Mouse (Mus musculus): ENCODE measurements around the gene Nop10.

Gene Nop10

DNA sequence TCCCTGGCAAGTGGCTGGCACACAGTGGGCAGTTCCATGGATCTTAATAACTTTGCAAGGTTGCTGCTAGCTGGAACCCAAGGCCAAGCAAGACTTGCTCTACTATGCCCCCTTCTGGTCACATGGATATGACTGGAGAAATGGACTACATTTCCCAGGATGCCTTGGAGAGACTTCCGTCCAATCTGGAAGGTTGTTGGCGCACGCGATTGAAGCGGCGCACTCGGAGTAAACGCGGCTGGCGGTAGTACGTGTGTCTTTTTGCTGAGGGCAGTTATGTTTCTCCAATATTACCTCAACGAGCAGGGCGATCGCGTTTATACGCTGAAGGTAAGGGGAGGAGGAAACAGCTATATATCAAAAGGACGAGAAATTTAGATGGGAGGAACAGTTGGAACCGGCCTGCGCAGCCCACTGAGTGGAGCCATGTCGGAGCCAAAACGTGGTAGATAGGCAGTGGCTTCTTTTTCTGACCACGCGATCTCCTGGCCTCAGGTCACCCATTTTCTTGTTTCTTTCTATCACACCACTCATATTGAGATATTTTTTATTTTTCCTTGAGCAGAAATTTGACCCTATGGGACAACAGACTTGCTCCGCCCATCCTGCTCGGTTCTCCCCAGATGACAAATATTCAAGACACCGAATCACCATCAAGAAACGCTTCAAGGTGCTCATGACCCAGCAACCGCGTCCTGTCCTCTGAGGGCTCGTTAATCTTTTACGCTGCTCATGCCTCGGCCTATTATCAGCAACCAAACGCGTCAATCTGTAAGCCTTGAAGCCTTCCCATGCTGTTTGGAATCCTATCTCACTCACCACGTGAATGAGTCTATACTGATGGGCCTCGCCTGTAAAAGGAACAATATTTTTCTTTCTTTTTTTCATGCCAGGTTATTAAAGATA, at the start of gene Nop10:
TSS of gene Nop10 (plus strand) at position 179 of the 906 bp plus-strand sequence.
- DNase-seq (ENCODE audit: low spot score), result peak; percentile 83

DNA sequence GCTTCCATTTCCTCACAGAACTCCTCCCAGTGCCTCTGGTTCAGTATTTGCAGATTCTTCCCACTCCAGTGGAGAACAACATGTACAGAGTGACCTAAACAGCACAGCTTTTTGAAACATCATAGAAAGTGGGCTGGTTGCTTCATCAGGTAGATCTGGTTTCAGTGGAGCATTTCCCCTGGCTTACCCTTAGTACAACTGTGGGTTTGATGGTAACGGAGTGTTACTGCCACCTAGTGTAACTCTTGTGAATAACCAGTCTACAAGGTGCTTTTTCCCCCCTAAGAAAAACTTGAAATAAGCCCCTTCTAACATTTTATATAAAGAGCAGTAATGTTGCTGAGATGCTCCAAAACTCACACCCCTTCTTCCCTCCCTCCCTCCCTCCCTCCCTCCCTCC, 45.7 kb upstream of the Nop10 start:
- DNase-seq (ENCODE audit: low spot score), result no peak

DNA sequence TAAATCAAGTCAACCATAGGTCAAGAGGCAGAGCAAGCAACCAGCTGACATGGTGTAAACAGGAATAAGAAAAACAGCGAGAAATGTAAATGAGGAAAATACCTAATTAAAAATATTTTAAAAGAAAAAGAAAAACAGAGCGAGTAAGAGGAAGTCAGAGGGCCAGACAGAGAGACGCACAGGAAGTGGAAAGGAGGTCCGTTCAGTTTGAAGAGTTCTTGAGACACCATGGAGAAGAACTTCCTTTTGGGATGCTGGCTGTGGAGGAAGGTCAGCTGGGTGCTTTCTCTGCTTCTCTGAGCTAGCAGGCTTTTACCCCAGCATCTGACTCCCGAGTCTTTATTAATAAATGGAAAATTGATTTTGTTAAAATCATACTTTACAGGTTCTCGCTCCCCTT, 44.1 kb upstream of the Nop10 start:
- DNase-seq (ENCODE audit: low spot score), result no peak

DNA sequence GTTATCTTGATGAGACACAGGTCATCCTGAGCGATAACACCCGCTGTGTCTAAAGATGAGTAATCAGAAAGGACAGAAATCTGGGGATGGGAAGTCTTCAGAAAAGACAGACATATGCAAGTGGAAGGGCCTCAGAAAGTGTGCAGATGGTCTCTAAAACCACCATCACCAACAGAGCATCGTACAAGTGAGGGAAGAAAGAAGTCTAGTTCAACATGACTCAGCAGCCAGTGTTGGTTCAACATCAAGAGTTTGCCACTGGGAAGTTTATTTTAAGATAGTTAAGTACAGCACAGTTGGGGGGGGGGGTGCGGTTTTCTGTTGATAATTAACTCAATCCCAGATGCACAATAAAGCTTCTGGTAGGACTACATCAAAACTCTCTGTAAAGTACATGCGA, 40.8 kb upstream of the Nop10 start:
- no peak for DNase-seq (ENCODE audit: low spot score)

DNA sequence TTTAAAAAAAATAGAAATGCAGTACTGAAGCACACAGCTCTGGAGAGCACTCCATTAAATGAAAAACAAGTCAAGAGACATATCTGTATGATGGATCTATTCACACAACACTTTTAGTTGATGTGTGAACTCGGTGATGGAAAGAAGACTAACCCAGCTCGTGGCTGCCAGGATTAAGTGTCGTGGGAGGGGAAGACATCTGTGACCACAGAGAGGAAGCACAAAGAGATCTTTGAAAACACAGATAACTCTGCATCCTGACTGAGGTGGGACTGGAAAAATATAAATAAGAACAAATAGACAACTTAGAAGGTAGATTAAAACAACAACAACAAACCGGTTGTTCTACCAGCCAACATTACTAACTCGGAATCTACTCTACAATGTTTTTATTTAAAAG, 39.1 kb upstream of the Nop10 start:
- DNase-seq (ENCODE audit: low spot score), result no peak

DNA sequence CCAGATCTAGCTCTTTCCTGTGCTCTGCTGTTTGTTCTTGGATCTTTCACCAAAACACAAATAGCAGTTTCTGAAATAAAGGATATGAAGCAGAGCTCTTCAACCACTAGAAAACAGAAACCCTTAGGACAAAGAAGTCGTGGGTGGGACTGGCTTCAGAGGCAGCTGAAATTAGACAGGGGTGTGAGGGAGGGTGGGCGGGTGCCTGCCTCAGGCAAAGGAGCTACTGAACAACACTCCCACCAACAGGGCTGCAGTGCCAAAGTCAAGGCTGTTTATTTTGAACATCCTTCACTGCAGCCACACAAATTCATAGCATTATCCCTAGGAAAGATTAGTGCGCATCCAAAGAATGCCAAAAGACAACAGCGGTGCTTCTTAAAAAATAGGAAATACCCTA, 37.4 kb upstream of the Nop10 start:
- DNase-seq (ENCODE audit: low spot score), result no peak

DNA sequence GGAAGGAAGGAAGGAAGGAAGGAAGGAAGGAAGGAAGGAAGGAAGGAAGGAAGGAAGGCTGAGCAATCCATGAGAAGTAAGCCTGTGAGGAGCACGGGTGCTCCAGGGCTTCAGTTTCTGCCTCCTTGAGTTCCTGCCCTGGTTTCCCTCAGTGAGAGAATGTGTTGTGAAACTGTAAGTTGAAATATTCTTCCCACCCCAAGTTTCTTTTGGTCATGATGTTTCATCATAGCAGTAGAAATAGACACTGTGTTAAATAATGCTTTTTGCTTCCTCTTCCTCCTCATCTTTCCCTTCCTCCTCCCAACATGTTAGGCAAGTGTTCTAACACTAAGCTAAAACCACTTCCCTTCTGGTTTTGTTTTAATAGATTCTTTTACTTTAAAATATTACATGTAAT, 29.1 kb upstream of the Nop10 start:
- DNase-seq (ENCODE audit: low spot score), result no peak

DNA sequence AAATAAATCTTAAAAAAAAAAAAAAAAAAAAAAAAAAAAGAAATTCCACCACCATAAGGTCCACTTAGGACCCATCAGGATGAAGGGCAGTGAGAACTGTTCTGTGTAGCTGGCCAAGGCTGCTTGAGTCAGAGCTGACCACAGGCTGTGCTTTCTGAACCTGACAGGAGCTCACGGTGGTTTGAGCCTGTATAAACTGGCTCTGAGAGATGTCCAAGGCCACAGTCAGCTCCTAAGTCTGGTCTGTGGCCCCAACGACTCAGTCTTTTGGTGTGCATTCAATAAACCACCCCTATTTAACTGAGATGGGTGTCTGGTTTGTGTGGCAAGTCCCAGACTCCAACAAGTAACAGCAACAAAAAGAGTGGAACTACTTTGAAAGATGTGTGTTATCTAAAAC, 25.1 kb upstream of the Nop10 start:
- DNase-seq (ENCODE audit: low spot score), result no peak

DNA sequence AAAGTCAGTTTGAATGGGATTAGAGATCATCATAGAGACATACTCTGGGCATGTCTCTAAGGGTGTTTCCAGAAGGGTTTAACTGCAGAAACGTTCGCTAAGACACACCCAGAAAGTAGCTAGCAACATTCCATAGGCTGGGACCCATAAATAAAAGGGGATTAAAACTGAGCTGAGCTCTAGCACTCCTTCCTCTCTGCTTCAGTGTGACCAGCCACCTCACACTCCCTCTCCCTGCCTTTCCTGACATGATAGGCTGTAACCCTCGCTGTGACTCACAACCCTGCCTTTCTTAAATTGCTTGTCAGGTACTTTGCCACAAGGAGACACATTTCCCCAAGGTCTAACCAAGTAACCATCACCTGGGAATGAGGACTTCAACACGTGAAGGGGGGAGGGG, 23.7 kb upstream of the Nop10 start:
- DNase-seq (ENCODE audit: low spot score), result no peak

DNA sequence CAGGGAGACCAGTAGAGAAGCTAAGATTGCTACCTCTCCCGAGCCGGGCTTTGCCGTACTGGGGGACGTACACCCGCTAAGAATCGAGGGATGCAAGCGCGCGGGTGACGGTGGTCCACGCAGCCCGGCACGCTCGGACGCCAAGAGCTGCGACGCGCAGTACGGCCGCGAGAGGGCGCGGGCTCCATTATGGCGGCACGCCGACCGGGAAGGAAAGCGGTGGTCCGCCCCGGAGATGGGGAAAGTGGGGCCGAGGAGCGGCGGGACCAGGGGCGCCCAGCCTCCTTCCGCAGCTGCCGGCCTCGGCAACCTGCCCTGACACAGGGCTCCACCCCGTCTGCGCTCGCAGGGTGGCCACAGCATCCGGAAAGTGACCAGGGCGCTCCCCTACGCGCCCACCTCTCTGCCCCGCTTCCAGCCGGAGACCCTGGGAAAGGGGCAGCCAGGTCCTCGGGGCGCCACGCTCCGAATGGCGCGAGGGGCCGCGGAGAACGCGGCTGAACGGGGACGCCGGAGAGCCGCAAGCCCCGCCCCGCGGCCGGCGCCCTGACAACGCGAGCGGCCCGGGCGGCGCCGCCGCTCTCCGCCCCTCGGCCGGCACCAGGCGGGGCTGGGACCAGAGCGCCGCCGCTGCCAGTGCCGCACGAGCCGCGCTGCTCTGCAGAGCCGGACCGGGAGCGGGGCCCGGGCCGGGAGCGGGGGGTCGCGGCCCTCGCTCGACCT, 22.4 kb upstream of the Nop10 start, which contains the start of gene Lpcat4:
TSS of gene Lpcat4 (plus strand) at position 257 of the 723 bp plus-strand sequence.
- DNase-seq (ENCODE audit: low spot score), result peak; percentile 92

DNA sequence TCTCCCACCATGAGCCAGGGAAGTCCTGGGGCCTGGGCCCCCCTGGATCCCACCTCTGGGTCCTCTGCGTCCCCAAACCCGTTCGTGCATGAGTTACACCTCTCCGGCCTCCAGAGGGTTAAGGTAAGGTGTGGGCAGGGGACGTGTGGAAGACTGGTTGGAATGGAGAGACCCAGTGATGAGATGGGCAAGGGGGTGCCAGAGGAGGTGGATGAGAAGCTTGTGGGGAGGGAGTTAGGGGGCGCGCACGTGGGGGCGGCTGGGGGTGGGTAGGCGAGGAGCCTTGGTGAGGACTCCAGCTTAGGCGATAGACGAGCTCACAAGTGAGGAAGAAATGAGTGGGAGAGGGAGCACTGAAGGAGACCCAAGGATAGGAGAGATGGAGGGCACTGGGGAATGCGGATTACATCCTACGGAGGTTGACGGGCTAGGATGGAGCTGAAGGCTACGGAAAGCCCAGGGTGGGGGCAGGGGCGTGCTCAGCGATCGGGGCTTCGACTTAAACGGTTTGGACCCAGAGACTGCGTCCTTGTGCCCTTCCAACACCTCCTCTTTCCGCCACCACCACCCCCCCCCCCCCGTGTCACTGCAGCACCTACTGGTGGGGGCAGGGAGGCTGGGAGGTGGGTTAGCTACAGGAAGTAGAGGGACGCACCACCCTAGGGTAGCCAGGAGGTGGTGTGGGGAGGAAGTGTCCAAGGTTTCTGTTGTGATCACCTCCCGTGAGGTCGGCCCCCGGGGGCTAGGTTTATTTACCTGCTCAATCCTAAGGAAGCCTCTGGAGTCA, 21.6 kb upstream of the Nop10 start:
- no peak for DNase-seq (ENCODE audit: low spot score)

DNA sequence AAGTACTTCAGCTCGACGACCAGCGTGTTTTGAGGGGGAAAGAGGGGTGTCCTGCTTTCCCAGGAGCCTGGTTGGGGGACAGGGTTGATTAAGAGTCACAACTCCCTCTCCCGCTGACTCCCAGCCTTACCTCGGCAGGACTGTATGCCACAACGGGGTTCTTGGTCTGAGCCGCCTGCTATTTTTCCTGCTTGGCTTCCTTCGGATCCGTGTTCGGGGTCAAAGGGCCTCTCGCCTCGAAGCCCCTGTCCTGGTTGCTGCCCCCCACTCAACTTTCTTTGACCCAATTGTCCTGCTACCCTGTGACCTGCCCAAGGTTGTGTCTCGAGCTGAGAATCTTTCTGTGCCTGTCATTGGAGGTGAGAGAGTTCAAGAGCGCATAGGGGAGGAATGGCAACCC, 19.9 kb upstream of the Nop10 start:
- no peak for DNase-seq (ENCODE audit: low spot score)

DNA sequence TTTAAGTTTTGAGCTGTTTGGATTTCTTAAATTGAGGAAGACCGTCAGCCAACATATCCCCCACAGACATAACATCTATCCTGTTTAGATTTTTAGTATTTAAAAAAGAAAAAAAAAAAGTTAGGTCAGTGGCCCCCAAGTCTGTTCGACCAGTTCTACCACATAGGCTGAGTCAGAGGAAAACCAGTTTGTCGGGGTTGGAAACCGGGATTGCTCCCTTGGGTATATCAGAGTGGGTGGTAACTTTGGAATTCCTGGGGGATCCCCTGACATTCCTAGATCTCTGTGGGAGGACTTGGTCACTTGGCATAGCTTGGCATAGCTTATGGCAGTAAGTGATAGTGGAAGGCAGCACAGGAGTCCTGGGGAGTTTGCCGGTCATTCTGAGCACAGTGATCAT, 16.4 kb upstream of the Nop10 start:
- no peak for DNase-seq (ENCODE audit: low spot score)

DNA sequence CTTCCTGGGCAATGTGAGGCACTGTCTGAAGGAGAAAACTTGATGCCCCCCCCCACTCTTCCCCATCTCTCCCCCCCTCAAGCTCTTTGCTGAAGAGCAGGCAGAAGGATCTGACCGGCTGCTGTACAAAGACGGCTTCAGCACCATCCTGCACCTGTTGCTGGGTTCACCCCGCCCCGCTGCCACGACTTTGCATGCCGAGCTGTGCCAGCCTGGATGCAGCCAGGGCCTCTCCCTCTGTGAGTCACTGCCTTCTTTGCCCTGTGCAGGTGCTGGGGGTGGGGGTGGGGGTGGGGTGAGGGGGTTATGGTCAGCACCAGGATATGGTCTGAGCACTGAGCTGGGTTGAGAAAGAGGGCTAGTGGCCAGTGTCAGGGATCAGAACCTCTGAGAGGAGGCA, 15.5 kb upstream of the Nop10 start:
- DNase-seq (ENCODE audit: low spot score), result no peak

DNA sequence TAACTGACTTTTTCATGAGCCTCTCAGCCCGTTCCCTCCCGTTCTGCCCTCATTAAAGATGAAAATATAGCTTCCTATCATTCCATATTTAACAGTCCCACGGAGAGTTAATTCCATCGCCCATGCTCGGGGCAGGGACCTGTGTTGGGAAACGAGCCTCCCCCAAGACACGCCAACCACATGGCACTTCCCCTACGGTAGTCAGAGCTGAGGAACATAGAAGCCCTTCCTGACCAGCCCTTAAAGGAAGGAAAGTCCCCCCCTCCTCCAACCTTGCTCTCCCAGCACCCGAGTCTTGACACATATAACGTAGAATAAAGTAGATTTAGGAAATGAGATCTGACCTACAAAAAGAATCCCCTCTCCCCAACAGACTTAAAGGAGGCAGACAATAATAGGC, 14.4 kb upstream of the Nop10 start:
- no peak for DNase-seq (ENCODE audit: low spot score)

DNA sequence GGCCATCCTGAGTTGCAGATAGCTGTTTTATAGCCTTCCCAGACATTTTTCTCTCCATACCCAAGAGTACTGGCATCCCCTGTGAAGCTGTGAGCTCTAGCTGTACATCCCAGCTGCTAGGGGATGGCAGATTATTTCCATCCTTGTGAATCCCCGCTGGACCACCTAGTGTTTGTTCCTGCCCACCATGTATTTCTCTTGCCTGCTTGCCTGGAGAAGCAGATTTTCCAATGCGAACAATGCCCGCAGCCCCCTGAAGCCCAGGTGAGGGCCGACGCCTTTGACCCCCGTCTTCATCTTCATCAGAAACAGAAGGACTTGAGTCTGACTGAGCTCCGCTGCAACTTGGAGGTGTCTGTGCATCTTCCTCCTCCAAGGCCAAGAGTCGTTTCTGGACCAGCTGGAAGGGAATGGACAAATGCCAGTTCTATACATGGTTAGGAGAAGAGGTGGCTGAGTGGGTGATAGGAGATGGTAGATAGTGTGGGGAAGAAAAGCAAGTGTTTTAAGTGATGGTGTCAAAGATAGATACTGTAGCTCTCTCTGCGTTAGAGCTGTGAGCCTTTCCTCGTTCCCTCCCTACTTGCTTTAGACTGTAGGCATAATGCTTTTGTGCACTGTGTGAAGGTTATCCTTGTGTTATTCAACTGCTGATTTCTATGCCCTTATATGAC, 11.8 kb upstream of the Nop10 start:
- DNase-seq (ENCODE audit: low spot score), result no peak

DNA sequence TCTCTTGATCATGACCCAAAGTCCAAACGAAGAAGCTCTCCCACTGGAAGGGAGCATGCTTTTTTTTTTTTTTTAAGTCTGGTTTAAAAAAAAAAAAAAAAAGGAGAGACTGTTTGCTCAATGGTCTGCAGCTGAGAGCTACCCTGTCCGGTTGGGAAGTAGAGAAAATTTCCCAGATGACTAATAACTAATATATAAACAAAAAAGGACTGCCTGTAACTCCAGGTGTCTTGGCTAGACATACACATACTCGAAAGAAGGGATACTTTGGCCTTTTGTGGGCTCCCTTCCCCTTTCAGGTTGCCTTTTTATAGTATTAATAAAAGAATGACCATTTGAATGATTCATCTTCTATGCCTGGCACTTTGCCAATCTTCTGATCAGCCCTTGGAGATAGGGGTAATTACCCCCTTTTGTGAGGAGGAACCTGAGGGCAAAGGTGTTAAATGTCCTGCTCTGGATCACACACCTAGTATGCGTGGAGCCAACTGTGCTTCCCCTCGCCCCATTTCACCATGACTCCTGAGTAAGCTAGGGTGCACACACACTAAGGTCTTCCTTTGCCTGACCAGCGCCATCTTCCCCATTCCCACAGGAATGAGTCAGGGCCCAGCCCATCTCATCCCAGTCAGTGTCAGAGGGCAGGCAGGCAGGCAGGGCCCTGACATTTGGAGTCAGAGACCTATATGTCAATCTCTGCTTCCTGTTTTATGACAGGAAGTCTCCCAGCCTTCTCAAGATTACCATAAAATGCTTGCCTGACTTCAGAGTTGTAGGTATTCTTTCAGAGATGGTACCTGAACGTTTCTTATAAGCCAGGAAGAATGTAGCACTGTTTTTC, 6.8 kb upstream of the Nop10 start:
- DNase-seq (ENCODE audit: low spot score), result no peak

DNA sequence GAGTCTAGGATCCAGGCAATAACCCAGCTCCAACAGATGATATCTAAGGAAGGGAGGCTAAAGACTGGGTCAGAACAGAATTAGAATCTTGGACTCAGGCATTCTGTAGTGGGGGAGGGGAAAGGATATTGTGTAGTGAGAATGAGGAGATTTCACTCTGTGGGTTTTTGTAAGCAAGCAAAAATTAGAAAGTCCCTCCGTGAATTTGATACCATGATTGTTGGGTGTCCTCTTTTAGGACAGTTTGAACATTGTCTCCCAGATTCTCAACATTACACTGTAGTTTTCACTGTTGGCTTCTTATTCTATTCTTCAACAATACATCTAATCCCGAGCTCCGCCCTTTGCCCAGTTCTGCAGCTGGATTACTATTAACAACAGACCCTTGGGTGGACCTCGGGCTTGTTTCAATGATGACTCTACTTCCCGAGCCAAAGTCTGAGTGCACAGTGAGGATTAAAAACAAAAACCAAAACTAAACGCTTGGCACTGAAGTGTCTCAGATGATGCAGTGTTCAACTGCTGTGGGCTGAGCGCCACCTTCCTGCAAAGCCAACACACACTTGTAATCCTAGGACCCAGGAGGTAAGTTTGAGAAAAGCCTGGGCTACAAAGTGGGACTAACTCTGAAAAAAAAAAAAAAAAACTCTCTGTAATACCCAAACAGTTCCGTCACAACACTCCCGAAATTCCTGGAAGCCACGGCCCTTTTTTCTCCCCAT, 2.3 kb upstream of the Nop10 start, which contains the start of gene Nutm1:
TSS of gene Nutm1 (minus strand) at position 51 of the 722 bp plus-strand sequence.
- DNase-seq (ENCODE audit: low spot score), result no peak

DNA sequence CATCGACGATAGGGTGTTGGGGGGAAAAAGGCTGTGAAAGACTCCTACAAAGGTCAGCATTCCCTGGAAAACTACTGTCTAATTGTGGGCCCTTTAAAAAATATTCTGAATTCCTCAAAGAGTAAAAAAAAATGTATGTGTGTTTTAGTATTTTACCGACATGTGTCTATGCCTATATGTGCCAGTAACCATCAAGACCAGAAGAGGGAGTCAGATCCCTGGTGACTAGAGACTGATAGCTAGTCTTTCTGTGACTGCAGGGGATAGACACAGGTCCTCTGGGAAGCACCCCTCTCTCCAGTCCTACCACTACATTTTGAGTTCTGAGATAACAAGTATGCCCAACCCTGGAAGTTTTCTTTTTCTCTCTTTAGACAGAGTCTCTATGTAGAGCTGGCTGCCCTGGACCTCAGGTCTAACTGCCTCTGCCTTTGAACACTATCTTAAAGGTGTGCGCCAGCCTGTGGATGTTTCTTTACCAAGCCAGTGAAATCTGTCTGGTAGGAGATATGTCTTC, 1.1 kb downstream of the Nop10 start:
- no peak for DNase-seq (ENCODE audit: low spot score)

DNA sequence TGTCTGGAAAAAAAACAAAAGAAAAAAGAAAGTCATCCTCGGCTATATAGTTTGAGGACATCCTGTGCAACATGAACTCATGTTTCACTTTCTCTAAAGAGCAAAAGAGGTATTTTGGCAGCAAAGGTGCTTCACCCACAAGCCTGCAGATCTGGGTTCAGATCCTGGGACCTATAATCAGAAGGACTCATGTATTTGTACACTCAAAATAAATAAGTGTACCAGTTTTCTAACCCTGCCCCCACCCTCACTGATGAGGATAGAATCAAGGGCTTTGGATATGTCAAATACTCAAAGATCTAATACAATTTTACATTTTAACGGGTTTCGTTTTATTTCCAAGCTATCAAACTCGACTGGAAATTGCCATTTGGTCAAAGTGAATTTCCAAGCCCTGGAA, 2.6 kb downstream of the Nop10 start:
- no peak for DNase-seq (ENCODE audit: low spot score)

Data from testis, postnatal 10 days (tissue).